ENCODE assay signal across 8 mouse cellular contexts in the genomic region with DNA sequence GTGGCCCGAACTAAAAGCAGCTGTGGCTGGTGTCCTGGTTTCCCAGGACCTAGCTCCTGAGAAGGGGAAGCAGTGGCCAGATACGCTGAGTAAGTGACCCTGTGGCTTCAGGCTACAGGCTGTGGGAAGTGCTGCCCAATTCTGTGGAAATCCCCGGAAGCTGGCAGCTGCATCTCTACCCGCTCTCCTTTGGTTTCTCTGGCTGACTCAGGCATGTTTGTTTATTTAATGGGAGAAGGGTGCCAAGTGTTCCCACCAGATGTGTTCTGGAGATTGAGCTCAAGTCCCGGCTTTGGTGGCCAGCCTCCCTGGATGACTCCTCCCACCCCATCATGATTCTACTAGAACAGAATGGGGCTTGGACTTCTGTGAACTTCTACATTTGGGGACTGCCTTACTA. TPM values are rescaled to one million over a fixed set of nuclear protein-coding genes. Genes with fewer than 3 reads are reported as not detected.
DNase-seq lines count a peak whose midpoint lies in the region; ATAC-seq lines count a peak whose summit lies in the region.

No protein-coding gene starts in this region.

- no peak overlapping the region for H3K9ac ChIP-seq in heart, embryonic 11.5 days (ENCODE audit: low read depth, low read length)
- no peak overlapping the region for H3K9ac ChIP-seq in neural tube, embryonic 15.5 days (replicated peaks)
- no peak overlapping the region for H3K9ac ChIP-seq in hindbrain, embryonic 14.5 days

- peaks cover 11% of the 10 kb centered on the region for H3K4me1 ChIP-seq in heart, embryonic 11.5 days (ENCODE audit: control insufficient read depth, insufficient read depth, low read length)
- peaks cover 14% of the 10 kb centered on the region for H3K4me1 ChIP-seq in neural tube, embryonic 15.5 days
- H3K4me1 ChIP-seq in hindbrain, embryonic 14.5 days (replicated peaks; ENCODE audit: control insufficient read depth, insufficient read depth, low read length): 0 out of 2 replicates have a peak, but pooled peaks cover 5% of the 10 kb centered on the region

- H3K27ac ChIP-seq in heart, embryonic 11.5 days (ENCODE audit: low read depth, low read length): no peak overlapping the region
- no peak overlapping the region for H3K27ac ChIP-seq in neural tube, embryonic 15.5 days (replicated peaks)
- no peak overlapping the region for H3K27ac ChIP-seq in hindbrain, embryonic 14.5 days

- no peak overlapping the region for H3K4me3 ChIP-seq in heart, embryonic 11.5 days (ENCODE audit: low read depth, low read length)
- H3K4me3 ChIP-seq in neural tube, embryonic 15.5 days (replicated peaks): no peak overlapping the region
- no peak overlapping the region for H3K4me3 ChIP-seq in hindbrain, embryonic 14.5 days (replicated peaks; ENCODE audit: low read length)

- no peaks in the 10 kb centered on the region for H3K36me3 ChIP-seq in heart, embryonic 11.5 days (ENCODE audit: control insufficient read depth, insufficient read depth, low read length)
- no peaks in the 10 kb centered on the region for H3K36me3 ChIP-seq in neural tube, embryonic 15.5 days
- no peaks in the 10 kb centered on the region for H3K36me3 ChIP-seq in hindbrain, embryonic 14.5 days (replicated peaks; ENCODE audit: control insufficient read depth, insufficient read depth)

- H3K9me3 ChIP-seq in heart, embryonic 11.5 days (replicated peaks; ENCODE audit: control insufficient read depth, low read length): no peaks in the 10 kb centered on the region
- H3K9me3 ChIP-seq in neural tube, embryonic 15.5 days (replicated peaks): no peaks in the 10 kb centered on the region
- H3K9me3 ChIP-seq in hindbrain, embryonic 14.5 days (ENCODE audit: control insufficient read depth, low read length): no peaks in the 10 kb centered on the region

- H3K4me2 ChIP-seq in heart, embryonic 11.5 days: peak overlapping the region; percentile 39; the same call in 1 of the 2 replicates
- H3K4me2 ChIP-seq in neural tube, embryonic 15.5 days: peak overlapping the region; percentile 24
- no peak overlapping the region for H3K4me2 ChIP-seq in hindbrain, embryonic 14.5 days (replicated peaks)

- 18% methylated on average over 5 of the region's 5 CpGs for WGBS in heart, embryonic 11.5 days (ENCODE audit: insufficient replicate concordance)
- 35% methylated on average over 5 of the region's 5 CpGs for WGBS in neural tube, embryonic 15.5 days
- WGBS in hindbrain, embryonic 14.5 days: 50% methylated on average over 5 of the region's 5 CpGs

- DNase-seq in layer of hippocampus, adult 11-12 months (ENCODE audit: low spot score): peak; percentile 18
- no peak for DNase-seq in layer of hippocampus, adult 8-10 months (ENCODE audit: low spot score in 2 of 2)
- peak; percentile 70 to 77 for DNase-seq in adrenal gland, postnatal 36 days
- DNase-seq in kidney, postnatal 36 days: peak; percentile 48 to 58
- DNase-seq in hindbrain, embryonic 14.5 days (ENCODE audit: low spot score): no peak
- DNase-seq in cerebellum, adult 9-10 months: no peak

- no peak for ATAC-seq in heart, embryonic 11.5 days (replicated peaks; ENCODE audit: insufficient number of reproducible peaks, low FRiP score, low TSS enrichment)
- no peak for ATAC-seq in neural tube, embryonic 15.5 days (ENCODE audit: low FRiP score)
- ATAC-seq in hindbrain, embryonic 14.5 days (ENCODE audit: low FRiP score): no peak

- H3K27me3 ChIP-seq in heart, embryonic 11.5 days (ENCODE audit: control insufficient read depth, insufficient read depth, low read length): no peaks in the 10 kb centered on the region
- no peaks in the 10 kb centered on the region for H3K27me3 ChIP-seq in neural tube, embryonic 15.5 days (replicated peaks)
- no peaks in the 10 kb centered on the region for H3K27me3 ChIP-seq in hindbrain, embryonic 14.5 days (ENCODE audit: control insufficient read depth, insufficient read depth, low read length)

RNA-seq across cellular contexts. Expression of gene Tmem51, which starts 13.8 kb away (rescaled TPM):
- 1 to 10 TPM; 3.4 to 7.1 (median 6.0) TPM for total RNA-seq in layer of hippocampus, adult 8-10 months (2022)
- 1 to 10 TPM; 4.9 to 5.0 TPM for total RNA-seq in adrenal gland, postnatal 36 days (2021)
- polyA plus RNA-seq in heart, embryonic 11.5 days (2014; fragmentation: Nextera tagmentation; extraction: Ambion mirVana): 21.9 and 23.4 TPM in 2 replicates
- polyA plus RNA-seq in neural tube, embryonic 15.5 days (2015; fragmentation: Nextera tagmentation; extraction: Ambion mirVana): 5.9 and 11.0 TPM in 2 replicates
- polyA plus RNA-seq in hindbrain, embryonic 14.5 days (2014; fragmentation: Nextera tagmentation; extraction: Ambion mirVana): 6.5 and 6.6 TPM in 2 replicates

Comparison
In these comparisons a context has a peak if more than half of its experiments do, and no peak if none do; other contexts are left out.
1. DNase-seq: peak in layer of hippocampus, adult 11-12 months (single experiment), adrenal gland, postnatal 36 days (2 of 2) and kidney, postnatal 36 days (2 of 2); none in layer of hippocampus, adult 8-10 months (0 of 2), hindbrain, embryonic 14.5 days (single experiment) and cerebellum, adult 9-10 months (single experiment).